Mouse (Mus musculus) lung, adult 2 months (tissue): ENCODE data around the gene Krt9. TPM values are rescaled to one million over a fixed set of nuclear protein-coding genes. Genes with fewer than 3 reads are reported as not detected.
A peak's percentile ranks its signal among the peaks of the same experiment; 100 is the strongest.

Experiments
- DNase-seq: peaks from one replicate; pipeline ENCODE4 v3.0.0; 2022
- H3K4me1 ChIP-seq: fragments of 200-500 bp; 2 replicates; pipeline ENCODE4 v1.6.1; 2011; ENCODE audit warnings: low read length; ENCODE audit not compliant: control insufficient read depth, insufficient read depth
- H3K4me3 ChIP-seq: fragments of 200-500 bp; replicated peaks from 2 replicates; pipeline ENCODE3; 2011; ENCODE audit warnings: low read depth, mild to moderate bottlenecking, control low read depth, low read length; ENCODE audit errors: extremely low read depth
- CTCF ChIP-seq: fragments of 200-500 bp; IDR thresholded peaks from 2 replicates; pipeline ENCODE4 v1.5.1; 2011; ENCODE audit warnings: mild to moderate bottlenecking, low read length, control low read depth; ENCODE audit not compliant: insufficient read depth
- POLR2A ChIP-seq: fragments of 200-500 bp; IDR thresholded peaks from 2 replicates; pipeline ENCODE4 v1.6.1; 2011; ENCODE audit warnings: low read depth, mild to moderate bottlenecking, control low read depth, low read length, borderline replicate concordance; ENCODE audit errors: extremely low read depth
- WGBS: fragments of 180-500 bp; shearing (Covaris S2); methylation state at CpG from one replicate; pipeline ENCODE4 v1.1.7; 2018; 5-methylcytosine and 5-hydroxymethylcytosine counted together
- polyA plus RNA-seq: library from polyadenylated mRNA; depleted of rRNA; stranded (reverse); fragments of >200 nt; gene quantifications from 2 replicates; pipeline ENCODE4 v1.2.3, GENCODE M21; 2012

Krt9 gene
- polyA plus RNA-seq, 1 experiment = not detected

GRCm38 (mm10) chr11:100191820-100192219 lies 1.2 kb downstream of the Krt9 start:
- no peak for DNase-seq
- no peak overlapping the region for H3K4me3 ChIP-seq
- H3K4me1 ChIP-seq = no peaks in the 10 kb centered on the region
- WGBS = 92% methylated on average over 3 of the region's 3 CpGs
- TF ChIP-seq POLR2A (no peak), CTCF (no peak)

- no peak for DNase-seq
- TF ChIP-seq CTCF (no peak), POLR2A (no peak)
- WGBS = 79% methylated on average over 8 of the region's 8 CpGs
- Histone ChIP-seq H3K4me3 (no peak overlapping the region), H3K4me1 (no peaks in the 10 kb centered on the region)
These were observed 6.3 kb downstream of the Krt9 start for GRCm38 (mm10) chr11:100186736-100187135.

DNA sequence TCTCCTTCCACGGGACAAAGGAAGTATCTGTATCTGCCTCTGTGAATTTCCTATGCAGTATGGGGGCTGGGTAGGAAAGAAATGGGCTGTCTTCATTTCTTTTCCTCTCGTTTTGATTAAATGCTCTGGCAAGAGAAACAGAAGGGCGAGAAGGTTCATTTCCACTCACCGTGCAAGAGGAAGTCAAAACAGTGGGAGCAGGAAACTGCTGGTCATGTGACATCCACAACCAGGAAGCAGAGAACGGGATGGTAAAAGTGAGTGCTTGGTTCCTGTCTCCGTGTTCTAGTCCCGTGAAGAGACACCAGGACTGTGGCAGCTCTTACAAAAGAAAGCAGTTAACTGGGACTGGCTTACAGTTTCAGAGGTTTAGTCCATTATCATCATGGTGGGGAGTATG lies 11.3 kb downstream of the Krt9 start:
- Histone ChIP-seq H3K4me3 (no peak overlapping the region), H3K4me1 (no peaks in the 10 kb centered on the region)
- DNase-seq = no peak
- TF ChIP-seq CTCF = no peak
- TF ChIP-seq POLR2A = no peak
- WGBS = 43% methylated on average over 7 of the region's 7 CpGs

DNA sequence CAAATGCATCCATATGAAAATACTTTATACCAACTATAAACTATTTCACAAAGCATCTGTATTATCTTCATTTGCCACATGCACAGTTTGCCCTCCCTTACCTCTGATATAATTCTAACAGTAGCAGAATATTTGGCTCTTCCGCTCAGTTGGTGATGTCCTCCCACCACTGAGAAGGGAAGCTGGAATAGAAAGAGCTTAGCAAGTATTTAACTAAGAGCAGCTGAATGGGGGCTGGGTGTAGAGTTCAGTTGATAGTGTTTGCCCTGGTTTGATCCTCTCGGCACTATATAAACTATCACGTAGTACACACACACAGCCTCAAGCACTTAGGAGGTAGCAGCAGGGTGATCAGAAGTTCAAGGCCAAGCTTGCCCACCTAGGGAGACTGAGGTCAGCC lies 13.8 kb downstream of the Krt9 start:
- TF ChIP-seq POLR2A = no peak
- TF ChIP-seq CTCF = no peak

GRCm38 (mm10) chr11:100178307-100178706 lies 14.7 kb downstream of the Krt9 start:
- TF ChIP-seq CTCF (no peak), POLR2A (no peak)
- no peak for DNase-seq
- Histone ChIP-seq H3K4me3 (no peak overlapping the region), H3K4me1 (no peaks in the 10 kb centered on the region)
- 77% methylated on average over 5 of the region's 5 CpGs for WGBS

More for the DNA sequence above, 13.8 kb downstream of the Krt9 start:
- WGBS = 35% methylated on average over 3 of the region's 3 CpGs
- DNase-seq = no peak
- no peaks in the 10 kb centered on the region for H3K4me1 ChIP-seq
- no peak overlapping the region for H3K4me3 ChIP-seq

- no peaks in the 10 kb centered on the region for H3K4me1 ChIP-seq
- no peak for DNase-seq
- H3K4me3 ChIP-seq = no peak overlapping the region
- no peak for TF ChIP-seq POLR2A
- 62% methylated on average over 9 of the region's 9 CpGs for WGBS
These were observed 16.3 kb downstream of the Krt9 start for GRCm38 (mm10) chr11:100176791-100177190.

DNA sequence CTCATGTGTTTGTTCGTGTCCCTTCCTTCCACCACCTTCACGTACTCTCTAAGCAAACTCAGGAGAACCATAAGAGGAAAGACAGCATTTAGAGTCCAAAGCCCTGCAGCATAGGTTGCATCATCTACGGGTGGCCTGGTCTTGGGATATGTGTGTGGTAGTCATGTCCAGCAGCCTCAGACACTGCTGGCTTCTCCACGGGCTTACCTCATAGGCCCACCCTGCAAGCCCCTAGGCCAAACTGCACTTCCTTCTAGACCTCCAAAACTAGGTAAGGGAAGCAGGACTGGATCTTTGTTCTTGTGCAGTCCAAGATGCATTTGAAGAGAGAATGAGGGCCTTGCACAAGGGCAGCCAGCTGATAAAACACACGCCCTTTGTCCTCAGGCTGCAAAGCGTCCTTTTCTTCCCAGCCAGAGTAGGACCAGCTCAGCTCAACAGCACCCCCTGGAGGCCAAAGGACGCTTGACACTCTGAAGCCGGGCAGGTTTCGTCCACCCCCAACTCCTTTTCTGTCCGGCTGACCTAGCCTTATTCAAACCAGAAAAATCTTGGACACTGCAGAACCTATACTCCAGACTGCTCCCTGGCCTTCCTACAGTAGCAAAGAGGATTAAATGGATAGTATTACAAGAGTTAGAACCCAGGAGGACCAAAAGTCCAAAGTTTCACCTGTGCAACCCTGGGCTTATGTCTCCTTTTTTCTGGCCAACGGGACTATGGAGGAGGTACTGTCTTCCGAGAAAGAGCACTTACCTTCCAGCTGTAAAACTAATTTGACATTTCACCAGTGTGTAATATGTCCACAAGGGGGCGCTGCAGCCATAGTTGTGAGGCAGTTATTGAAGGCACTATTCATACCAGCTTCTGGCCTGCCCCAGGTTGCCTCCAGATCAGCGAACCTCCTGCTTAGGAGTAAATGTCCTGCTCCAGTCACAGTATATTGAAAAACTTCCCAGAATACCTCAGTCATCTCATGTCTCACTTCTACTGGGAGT lies 24.0 kb downstream of the Krt9 start:
- WGBS = 27% methylated on average over 14 of the region's 14 CpGs
- Histone ChIP-seq H3K4me3 (no peak overlapping the region), H3K4me1 (no peaks in the 10 kb centered on the region; the same call in 1 of the 2 replicates)
- TF ChIP-seq CTCF (peak; percentile 90), POLR2A (no peak)
- DNase-seq = peak; percentile 79

- TF ChIP-seq POLR2A = no peak
- no peak for TF ChIP-seq CTCF
- no peaks in the 10 kb centered on the region; the same call in 1 of the 2 replicates for H3K4me1 ChIP-seq
- peak; percentile 53 for DNase-seq
- H3K4me3 ChIP-seq = no peak overlapping the region
- 47% methylated on average over 8 of the region's 8 CpGs for WGBS
These were observed 25.0 kb downstream of the Krt9 start for GRCm38 (mm10) chr11:100168071-100168470.

DNA sequence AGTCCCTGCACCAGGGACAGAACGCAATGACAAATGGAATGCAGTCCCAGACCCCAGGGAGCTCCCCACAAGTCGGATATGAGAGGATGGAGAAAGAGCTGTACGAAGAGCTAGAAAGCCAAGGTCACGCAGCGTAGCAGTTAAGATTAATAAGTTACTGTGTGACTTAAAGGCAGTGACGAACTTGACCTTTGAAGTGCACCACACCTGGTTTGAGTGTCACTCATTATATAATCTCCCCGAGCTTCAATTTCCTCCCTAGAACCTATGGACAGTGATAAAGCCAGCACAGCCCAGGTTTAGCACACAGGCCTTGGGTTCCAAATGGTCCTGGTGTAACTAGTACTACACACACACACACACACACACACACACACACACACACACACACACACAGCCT lies 28.7 kb downstream of the Krt9 start:
- no peak for DNase-seq
- Histone ChIP-seq H3K4me1 (no peaks in the 10 kb centered on the region; the same call in 1 of the 2 replicates), H3K4me3 (no peak overlapping the region)
- 37% methylated on average over 7 of the region's 7 CpGs for WGBS
- TF ChIP-seq CTCF = no peak
- no peak for TF ChIP-seq POLR2A
